Mouse (Mus musculus): ENCODE measurements around the gene Elovl2. TPM values are rescaled to one million over a fixed set of nuclear protein-coding genes. Genes with fewer than 3 reads are reported as not detected.

The Elovl2 gene
- total and polyA plus RNA-seq, 3 experiments = not detected

DNA sequence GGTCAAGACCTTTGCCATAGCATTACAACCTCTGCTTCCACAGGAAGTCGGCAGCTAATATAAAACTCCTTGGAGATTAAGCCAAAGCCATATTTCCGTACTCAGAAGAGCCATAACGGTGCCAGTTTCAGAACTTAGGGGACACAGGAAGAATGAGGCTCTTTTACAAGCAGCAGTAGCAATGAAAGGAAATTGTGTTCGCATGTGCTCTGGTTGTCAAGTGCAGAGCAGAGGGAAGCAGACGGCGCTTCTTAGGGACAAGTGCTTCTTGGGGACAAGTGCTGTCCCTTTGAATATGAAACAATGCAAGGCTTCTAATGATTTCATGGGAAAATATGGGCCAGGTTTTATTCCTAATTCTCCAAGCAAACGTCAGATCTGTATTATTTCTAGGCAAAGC lies 16.9 kb downstream of the Elovl2 start:
- no peaks in the 10 kb centered on the region for H3K9me3 ChIP-seq (replicated peaks; ENCODE audit: insufficient read depth, low read length)
- H3K36me3 ChIP-seq (ENCODE audit: control insufficient read depth in 1 of 2, insufficient read depth in 2 of 2, low read length in 2 of 2) = no peaks in the 10 kb centered on the region
- H3K9ac ChIP-seq (ENCODE audit: control insufficient read depth, low read depth, low read length, poor library complexity, severe bottlenecking) = no peak overlapping the region
- peaks cover 2 to 3% of the 10 kb centered on the region in 2 experiments; a peak in 2 of 4 replicates for H3K27me3 ChIP-seq (ENCODE audit: control insufficient read depth in 1 of 2, insufficient read depth in 2 of 2, low read length in 2 of 2)
- no peaks in the 10 kb centered on the region for H3K4me1 ChIP-seq (ENCODE audit: control insufficient read depth in 1 of 2, insufficient read depth in 2 of 2, low read length in 2 of 2)
- H3K27ac ChIP-seq (ENCODE audit: control insufficient read depth, low read depth, low read length) = no peak overlapping the region
- H3K79me2 ChIP-seq (ENCODE audit: control insufficient read depth, insufficient read depth, low read length, poor library complexity) = no peaks in the 10 kb centered on the region
- no peak for DNase-seq (ENCODE audit: low read depth, low spot score)
- no peak overlapping the region for H3K4me3 ChIP-seq (ENCODE audit: control insufficient read depth in 1 of 2, insufficient read depth in 1 of 2, low read depth in 2 of 2, low read length in 2 of 2)
- TF ChIP-seq NELFE (IDR thresholded peaks at IDR 0.05; ENCODE audit: low read depth, low read length) (no peak), MEF2A (IDR thresholded peaks at IDR 0.05; ENCODE audit: extremely low read depth, insufficient replicate concordance, low read depth, low read length, poor library complexity, severe bottlenecking) (no peak), BHLHE40 (IDR thresholded peaks at IDR 0.05; ENCODE audit: borderline replicate concordance, low read depth, low read length) (no peak), ZMIZ1 (IDR thresholded peaks at IDR 0.05; ENCODE audit: low read depth, low read length) (no peak), MAFK (IDR thresholded peaks at IDR 0.05; ENCODE audit: borderline replicate concordance, low read depth, low read length) (no peak), SMC3 (IDR thresholded peaks at IDR 0.05; ENCODE audit: low read depth, low read length) (no peak), CTCF (IDR thresholded peaks at IDR 0.05 in 2 of 3, conservative IDR thresholded peaks at IDR 0.05 in 1 of 3; ENCODE audit: control insufficient read depth in 1 of 3, insufficient read depth in 1 of 3, low read depth in 2 of 3, low read length in 3 of 3, poor library complexity in 1 of 3, severe bottlenecking in 1 of 3) (no peak), RCOR1 (IDR thresholded peaks at IDR 0.05; ENCODE audit: low read depth, low read length) (no peak), SIN3A (IDR thresholded peaks at IDR 0.05; ENCODE audit: low read length) (no peak), ZNF384 (IDR thresholded peaks at IDR 0.05; ENCODE audit: low read depth, low read length) (no peak), GATA1 (IDR thresholded peaks at IDR 0.05; ENCODE audit: low read depth, low read length) (no peak), UBTF (IDR thresholded peaks at IDR 0.05; ENCODE audit: borderline replicate concordance, insufficient read depth, low read depth, low read length) (no peak), ZC3H11A (IDR thresholded peaks at IDR 0.05; ENCODE audit: low read depth, low read length) (no peak), E2F4 (IDR thresholded peaks at IDR 0.05; ENCODE audit: borderline replicate concordance, low read depth, low read length) (no peak), TCF12 (IDR thresholded peaks at IDR 0.05; ENCODE audit: low read depth, low read length) (no peak)

GRCm38 (mm10) chr13:41200861-41201260 lies 19.3 kb downstream of the Elovl2 start:
- Histone ChIP-seq H3K27me3 (ENCODE audit: control insufficient read depth in 1 of 2, insufficient read depth in 2 of 2, low read length in 2 of 2) (peaks cover 2 to 5% of the 10 kb centered on the region in 2 experiments; a peak in 2 of 4 replicates), H3K79me2 (ENCODE audit: control insufficient read depth, insufficient read depth, low read length, poor library complexity) (no peaks in the 10 kb centered on the region)

More at GRCm38 (mm10) chr13:41200861-41201260, 19.3 kb downstream of the Elovl2 start:
- no peaks in the 10 kb centered on the region for H3K36me3 ChIP-seq (ENCODE audit: control insufficient read depth in 1 of 2, insufficient read depth in 2 of 2, low read length in 2 of 2)
- H3K9me3 ChIP-seq (replicated peaks; ENCODE audit: insufficient read depth, low read length) = no peaks in the 10 kb centered on the region
- H3K4me3 ChIP-seq (ENCODE audit: control insufficient read depth in 1 of 2, insufficient read depth in 1 of 2, low read depth in 2 of 2, low read length in 2 of 2) = no peak overlapping the region
- H3K27ac ChIP-seq (ENCODE audit: control insufficient read depth, low read depth, low read length) = no peak overlapping the region
- H3K4me1 ChIP-seq (ENCODE audit: control insufficient read depth in 1 of 2, insufficient read depth in 2 of 2, low read length in 2 of 2) = no peaks in the 10 kb centered on the region
- no peak for TF ChIP-seq CTCF (IDR thresholded peaks at IDR 0.05 in 2 of 3, conservative IDR thresholded peaks at IDR 0.05 in 1 of 3; ENCODE audit: control insufficient read depth in 1 of 3, insufficient read depth in 1 of 3, low read depth in 2 of 3, low read length in 3 of 3, poor library complexity in 1 of 3, severe bottlenecking in 1 of 3)
- no peak for TF ChIP-seq USF2 (IDR thresholded peaks at IDR 0.05; ENCODE audit: borderline replicate concordance in 1 of 2, insufficient read depth in 1 of 2, low read depth in 1 of 2, low read length in 2 of 2)
- TF ChIP-seq MAZ (IDR thresholded peaks at IDR 0.05; ENCODE audit: low read depth, low read length) = no peak
- no peak for TF ChIP-seq RCOR1 (IDR thresholded peaks at IDR 0.05; ENCODE audit: low read depth, low read length)
- TF ChIP-seq USF1 (IDR thresholded peaks at IDR 0.05; ENCODE audit: low read depth, low read length) = no peak
- TF ChIP-seq HCFC1 (IDR thresholded peaks at IDR 0.05; ENCODE audit: low read depth, low read length) = no peak
- TF ChIP-seq ZKSCAN1 (IDR thresholded peaks at IDR 0.05; ENCODE audit: low read depth, low read length) = no peak
- TF ChIP-seq EP300 (IDR thresholded peaks at IDR 0.05; ENCODE audit: low read depth in 1 of 2, low read length in 2 of 2) = no peak
- TF ChIP-seq MEF2A (IDR thresholded peaks at IDR 0.05; ENCODE audit: extremely low read depth, insufficient replicate concordance, low read depth, low read length, poor library complexity, severe bottlenecking) = no peak
- TF ChIP-seq TCF12 (IDR thresholded peaks at IDR 0.05; ENCODE audit: low read depth, low read length) = no peak
- no peak for TF ChIP-seq MAX (IDR thresholded peaks at IDR 0.05; ENCODE audit: low read length)
- TF ChIP-seq KAT2A (conservative IDR thresholded peaks at IDR 0.05; ENCODE audit: low read depth, low read length) = no peak
- TF ChIP-seq RAD21 (IDR thresholded peaks at IDR 0.05; ENCODE audit: low read depth, low read length) = no peak
- TF ChIP-seq ETS1 (IDR thresholded peaks at IDR 0.05; ENCODE audit: low read depth, low read length) = no peak
- no peak for TF ChIP-seq POLR2A (IDR thresholded peaks at IDR 0.05; ENCODE audit: control insufficient read depth in 1 of 2, insufficient read depth in 1 of 2, low read depth in 1 of 2, low read length in 2 of 2, poor library complexity in 1 of 2)
- no peak for TF ChIP-seq POLR2AphosphoS2 (IDR thresholded peaks at IDR 0.05; ENCODE audit: low read length)
- no peak for TF ChIP-seq ZMIZ1 (IDR thresholded peaks at IDR 0.05; ENCODE audit: low read depth, low read length)
- TF ChIP-seq NRF1 (IDR thresholded peaks at IDR 0.05; ENCODE audit: insufficient read depth, low read depth, low read length, poor library complexity, severe bottlenecking) = no peak
- no peak for TF ChIP-seq POLR2AphosphoS5 (IDR thresholded peaks at IDR 0.05; ENCODE audit: borderline replicate concordance, low read depth, low read length)
- TF ChIP-seq SMC3 (IDR thresholded peaks at IDR 0.05; ENCODE audit: low read depth, low read length) = no peak
- no peak for DNase-seq (ENCODE audit: low read depth, low spot score)
- no peak overlapping the region for H3K9ac ChIP-seq (ENCODE audit: control insufficient read depth, low read depth, low read length, poor library complexity, severe bottlenecking)
